Mouse (Mus musculus) liver, postnatal 0 days (tissue): Measurements from ENCODE around the gene Mef2d. TPM values are rescaled to one million over a fixed set of nuclear protein-coding genes. Genes with fewer than 3 reads are reported as not detected.

Experiments used
- ATAC-seq: fragments of 200-750 bp; cut with Nextera tagmentation; 2 replicates; pipeline ENCODE4 v1.8.0; 2017; ENCODE audit warnings: mild to moderate bottlenecking, moderate library complexity
- DNase-seq: peaks from one replicate; pipeline ENCODE4 v3.0.0-alpha.2; 2016
- H3K27ac ChIP-seq: fragments of 300-500 bp; sonication (generic); 2 replicates; pipeline ENCODE4 v1.5.1; 2014; ENCODE audit warnings: antibody characterized with exemption, moderate library complexity, mild to moderate bottlenecking, low read depth
- H3K27me3 ChIP-seq: fragments of 300-500 bp; sonication (generic); 2 replicates; pipeline ENCODE4 v1.6.1; 2014; ENCODE audit warnings: low read length, control low read depth, mixed read lengths; ENCODE audit not compliant: insufficient read depth
- H3K36me3 ChIP-seq: fragments of 300-500 bp; sonication (generic); replicated peaks from 2 replicates; pipeline ENCODE4 v1.6.1; 2014; ENCODE audit warnings: mild to moderate bottlenecking, control low read depth, low read length, moderate library complexity, mixed read lengths; ENCODE audit not compliant: insufficient read depth
- H3K4me1 ChIP-seq: fragments of 300-500 bp; sonication (generic); 2 replicates; pipeline ENCODE4 v1.6.1; 2014; ENCODE audit warnings: antibody characterized with exemption, mild to moderate bottlenecking, control low read depth; ENCODE audit not compliant: insufficient read depth
- H3K4me2 ChIP-seq: fragments of 300-500 bp; sonication (generic); 2 replicates; pipeline ENCODE4 v1.6.1; 2014; ENCODE audit warnings: low read depth, mild to moderate bottlenecking, low read length, moderate library complexity, mixed read lengths
- H3K4me3 ChIP-seq: fragments of 300-500 bp; sonication (generic); 2 replicates; pipeline ENCODE4 v1.5.1; 2014; ENCODE audit warnings: low read depth, low read length
- H3K9ac ChIP-seq: fragments of 300-500 bp; sonication (generic); replicated peaks from 2 replicates; pipeline ENCODE4 v1.6.1; 2014; ENCODE audit warnings: mild to moderate bottlenecking, moderate library complexity
- H3K9me3 ChIP-seq: fragments of 300-500 bp; sonication (generic); 2 replicates; pipeline ENCODE4 v1.6.1; 2016; ENCODE audit warnings: mild to moderate bottlenecking, control low read depth, low read length, mixed read lengths
- CTCF ChIP-seq: sonication (generic); IDR thresholded peaks from 2 replicates; pipeline ENCODE4 v1.5.1; 2016; ENCODE audit warnings: antibody characterized with exemption, low read depth
- EP300 ChIP-seq: IDR thresholded peaks from 2 replicates; pipeline ENCODE4 v1.6.1; 2016; ENCODE audit warnings: antibody characterized with exemption, low read depth, mild to moderate bottlenecking
- WGBS: fragments of 180-500 bp; shearing (Covaris S2); extraction: QIAGEN DNeasy Blood & Tissue Kit; methylation state at CpG from one replicate; pipeline ENCODE4 v1.1.7; 2014; ENCODE audit not compliant: insufficient replicate concordance; 5-methylcytosine and 5-hydroxymethylcytosine counted together
- polyA plus RNA-seq: library from polyadenylated mRNA; unstranded; fragments of >200 nt; fragmentation: Nextera tagmentation; extraction: Ambion mirVana; gene quantifications from 2 replicates; pipeline ENCODE4 v1.2.1, GENCODE M21; 2015

The Mef2d gene
- polyA plus RNA-seq, 1 experiment from 2014 or later, result 5.7 TPM

- Histone ChIP-seq H3K27ac (peak overlapping the region; percentile 97), H3K27me3 (no peaks in the 10 kb centered on the region), H3K9ac (peak overlapping the region; percentile 91), H3K9me3 (no peaks in the 10 kb centered on the region), H3K36me3 (peaks cover 5% of the 10 kb centered on the region), H3K4me3 (peak overlapping the region; percentile 80), H3K4me1 (peaks cover 76% of the 10 kb centered on the region), H3K4me2 (peak overlapping the region; percentile 92)
- DNase-seq (peak; percentile 66), ATAC-seq (peak; percentile 6; the same call in 1 of the 2 replicates)
- WGBS, result 1% methylated on average over 33 of the region's 33 CpGs
- no peak for TF ChIP-seq EP300
- no peak for TF ChIP-seq CTCF
These were observed 972 bp downstream of the Mef2d start for GRCm38 (mm10) chr3:88142916-88143771.

- peak overlapping the region; percentile 91 for H3K9ac ChIP-seq
- no peaks in the 10 kb centered on the region for H3K9me3 ChIP-seq
- peaks cover 5% of the 10 kb centered on the region for H3K36me3 ChIP-seq
- peak overlapping the region; percentile 97 for H3K27ac ChIP-seq
- peak overlapping the region; percentile 92 for H3K4me2 ChIP-seq
- DNase-seq (peak; percentile 67), ATAC-seq (no peak)
- peaks cover 85% of the 10 kb centered on the region for H3K4me1 ChIP-seq
- 9% methylated on average over 5 of the region's 5 CpGs for WGBS
- H3K4me3 ChIP-seq, result peak overlapping the region; percentile 80
- no peak for TF ChIP-seq CTCF
- TF ChIP-seq EP300, result no peak
- no peaks in the 10 kb centered on the region for H3K27me3 ChIP-seq
These were observed 1.9 kb downstream of the Mef2d start for GRCm38 (mm10) chr3:88143961-88144486.

GRCm38 (mm10) chr3:88144648-88145410 lies 2.7 kb downstream of the Mef2d start:
- Histone ChIP-seq H3K27ac (peak overlapping the region; percentile 97), H3K36me3 (peaks cover 5% of the 10 kb centered on the region), H3K4me2 (peak overlapping the region; percentile 92), H3K9ac (peak overlapping the region; percentile 91), H3K4me1 (peaks cover 85% of the 10 kb centered on the region), H3K4me3 (peak overlapping the region; percentile 80), H3K9me3 (no peaks in the 10 kb centered on the region), H3K27me3 (no peaks in the 10 kb centered on the region)
- ATAC-seq (no peak), DNase-seq (no peak)
- TF ChIP-seq EP300 (no peak), CTCF (no peak)
- 41% methylated on average over 6 of the region's 6 CpGs for WGBS

GRCm38 (mm10) chr3:88145411-88145782 lies 3.2 kb downstream of the Mef2d start:
- no peak for TF ChIP-seq EP300
- no peak for TF ChIP-seq CTCF

GRCm38 (mm10) chr3:88145952-88146351 lies 3.8 kb downstream of the Mef2d start:
- peak; percentile 77 for DNase-seq
- no peak for TF ChIP-seq EP300
- TF ChIP-seq CTCF, result no peak
- 25% methylated on average over 5 of the region's 5 CpGs for WGBS
- H3K9ac ChIP-seq, result peak overlapping the region; percentile 91
- H3K36me3 ChIP-seq, result peaks cover 5% of the 10 kb centered on the region
- H3K4me3 ChIP-seq, result peak overlapping the region; percentile 80; the same call in 1 of the 2 replicates
- H3K27me3 ChIP-seq, result no peaks in the 10 kb centered on the region
- H3K27ac ChIP-seq, result peak overlapping the region; percentile 97
- no peaks in the 10 kb centered on the region for H3K9me3 ChIP-seq
- ATAC-seq, result peak; percentile 5; the same call in 1 of the 2 replicates
- peaks cover 85% of the 10 kb centered on the region for H3K4me1 ChIP-seq
- peak overlapping the region; percentile 92 for H3K4me2 ChIP-seq

More at GRCm38 (mm10) chr3:88145411-88145782, 3.2 kb downstream of the Mef2d start:
- ATAC-seq (no peak), DNase-seq (no peak)
- no peaks in the 10 kb centered on the region for H3K9me3 ChIP-seq
- H3K4me1 ChIP-seq, result peaks cover 85% of the 10 kb centered on the region
- peak overlapping the region; percentile 80 for H3K4me3 ChIP-seq
- peak overlapping the region; percentile 91 for H3K9ac ChIP-seq
- H3K27ac ChIP-seq, result peak overlapping the region; percentile 97
- peak overlapping the region; percentile 92 for H3K4me2 ChIP-seq
- WGBS, result 20% methylated on average over 4 of the region's 4 CpGs
- H3K36me3 ChIP-seq, result peaks cover 5% of the 10 kb centered on the region
- no peaks in the 10 kb centered on the region for H3K27me3 ChIP-seq
